Mouse (Mus musculus) kidney, adult 18-20 months (tissue): ENCODE measurements around the gene Snx29.
"Not testable (repeated sequence)": the region's sequence is repeated elsewhere in the genome, so short reads cannot be mapped to it uniquely, and the experiment has no call there.

Experiments used
- DNase-seq: peaks from one replicate; pipeline ENCODE4 v3.0.0; 2021

Snx29 gene

GRCm38 (mm10) chr16:11360576-11360975 is 37.9 kb downstream of the Snx29 start:
- not testable (repeated sequence) for DNase-seq

- DNase-seq, result peak; percentile 80
These were observed 42.9 kb downstream of the Snx29 start for GRCm38 (mm10) chr16:11365626-11366025.

GRCm38 (mm10) chr16:11366851-11367250 is 44.1 kb downstream of the Snx29 start:
- DNase-seq, result no peak

GRCm38 (mm10) chr16:11368412-11368811 is 45.7 kb downstream of the Snx29 start:
- DNase-seq, result no peak

GRCm38 (mm10) chr16:11369162-11369561 is 46.5 kb downstream of the Snx29 start:
- DNase-seq, result no peak

GRCm38 (mm10) chr16:11369642-11370041 is 46.9 kb downstream of the Snx29 start:
- peak; percentile 58 for DNase-seq

GRCm38 (mm10) chr16:11370132-11370544 is 47.4 kb downstream of the Snx29 start:
- peak; percentile 60 for DNase-seq

- DNase-seq, result no peak
These were observed 56.6 kb downstream of the Snx29 start for GRCm38 (mm10) chr16:11379264-11379663.

- no peak for DNase-seq
These were observed 57.3 kb downstream of the Snx29 start for GRCm38 (mm10) chr16:11380038-11380437.

GRCm38 (mm10) chr16:11380871-11381270 is 58.2 kb downstream of the Snx29 start:
- DNase-seq, result no peak

GRCm38 (mm10) chr16:11384361-11384760 is 61.7 kb downstream of the Snx29 start:
- no peak for DNase-seq

- DNase-seq, result no peak
These were observed 62.4 kb downstream of the Snx29 start for GRCm38 (mm10) chr16:11385150-11385549.

- DNase-seq, result no peak
These were observed 63.1 kb downstream of the Snx29 start for GRCm38 (mm10) chr16:11385798-11386197.

- DNase-seq, result no peak
These were observed 63.5 kb downstream of the Snx29 start for GRCm38 (mm10) chr16:11386221-11386620.

GRCm38 (mm10) chr16:11388085-11388484 is 65.4 kb downstream of the Snx29 start:
- no peak for DNase-seq

- DNase-seq, result no peak
These were observed 66.6 kb downstream of the Snx29 start for GRCm38 (mm10) chr16:11389324-11389723.

- no peak for DNase-seq
These were observed 73.9 kb downstream of the Snx29 start for GRCm38 (mm10) chr16:11396570-11396969.

GRCm38 (mm10) chr16:11399386-11399785 is 76.7 kb downstream of the Snx29 start:
- DNase-seq, result no peak

GRCm38 (mm10) chr16:11399845-11400565 is 77.3 kb downstream of the Snx29 start:
- DNase-seq, result no peak

GRCm38 (mm10) chr16:11400936-11401335 is 78.2 kb downstream of the Snx29 start:
- DNase-seq, result no peak

- no peak for DNase-seq
These were observed 82.5 kb downstream of the Snx29 start for GRCm38 (mm10) chr16:11405193-11405592.

GRCm38 (mm10) chr16:11406201-11406600 is 83.5 kb downstream of the Snx29 start:
- peak; percentile 75 for DNase-seq

GRCm38 (mm10) chr16:11406622-11407021 is 83.9 kb downstream of the Snx29 start:
- DNase-seq, result peak; percentile 55

- DNase-seq, result no peak
These were observed 85.4 kb downstream of the Snx29 start for GRCm38 (mm10) chr16:11407932-11408620.
